Mouse (Mus musculus) stomach, postnatal 0 days (tissue): Measurements from ENCODE around the gene Pilra. TPM values are rescaled to one million over a fixed set of nuclear protein-coding genes. Genes with fewer than 3 reads are reported as not detected.
"Not testable (repeated sequence)": the region's sequence is repeated elsewhere in the genome, so short reads cannot be mapped to it uniquely, and the experiment has no call there.

ENCODE experiments used
- ATAC-seq: fragments of 200-750 bp; cut with Nextera tagmentation; 2 replicates; pipeline ENCODE4 v1.8.0; 2017; ENCODE audit not compliant: low FRiP score, low TSS enrichment
- DNase-seq: peaks from one replicate; pipeline ENCODE4 v3.0.0-alpha.2; 2016; ENCODE audit warnings: low spot score
- H3K27ac ChIP-seq: fragments of 300-500 bp; sonication (generic); replicated peaks from 2 replicates; pipeline ENCODE4 v1.5.1; 2014; ENCODE audit warnings: mild to moderate bottlenecking, control low read depth
- H3K27me3 ChIP-seq: fragments of 300-500 bp; sonication (generic); 2 replicates; pipeline ENCODE4 v1.6.1; 2014; ENCODE audit warnings: low read length; ENCODE audit not compliant: control insufficient read depth, insufficient read depth
- H3K36me3 ChIP-seq: fragments of 300-500 bp; sonication (generic); 2 replicates; pipeline ENCODE4 v1.6.1; 2014; ENCODE audit warnings: low read length, mixed read lengths; ENCODE audit not compliant: control insufficient read depth, insufficient read depth
- H3K4me1 ChIP-seq: fragments of 300-500 bp; sonication (generic); replicated peaks from 2 replicates; pipeline ENCODE4 v1.6.1; 2014; ENCODE audit warnings: antibody characterized with exemption; ENCODE audit not compliant: control insufficient read depth, insufficient read depth
- H3K4me2 ChIP-seq: fragments of 300-500 bp; sonication (generic); replicated peaks from 2 replicates; pipeline ENCODE4 v1.6.1; 2014; ENCODE audit warnings: low read depth, mild to moderate bottlenecking, control low read depth, moderate library complexity
- H3K4me3 ChIP-seq: fragments of 300-500 bp; sonication (generic); 2 replicates; pipeline ENCODE4 v1.5.1; 2014; ENCODE audit warnings: low read depth, low read length, control low read depth
- H3K9ac ChIP-seq: fragments of 300-500 bp; sonication (generic); 2 replicates; pipeline ENCODE4 v1.6.1; 2014; ENCODE audit warnings: mild to moderate bottlenecking, low read length, control low read depth, mixed read lengths
- H3K9me3 ChIP-seq: fragments of 300-500 bp; sonication (generic); 2 replicates; pipeline ENCODE4 v1.6.1; 2016; ENCODE audit warnings: low read length; ENCODE audit not compliant: control insufficient read depth
- CTCF ChIP-seq: IDR thresholded peaks from 2 replicates; pipeline ENCODE4 v1.5.1; 2016; ENCODE audit warnings: antibody characterized with exemption, low read depth, mild to moderate bottlenecking, moderate library complexity
- EP300 ChIP-seq: optimal IDR thresholded peaks from 2 replicates; pipeline ENCODE3; 2016; ENCODE audit warnings: antibody characterized with exemption
- WGBS: fragments of 180-500 bp; shearing (Covaris S2); extraction: QIAGEN DNeasy Blood & Tissue Kit; methylation state at CpG from one replicate; pipeline ENCODE4 v1.1.7; 2014; 5-methylcytosine and 5-hydroxymethylcytosine counted together
- polyA plus RNA-seq: library from polyadenylated mRNA; unstranded; fragments of >200 nt; fragmentation: Nextera tagmentation; extraction: Ambion mirVana; gene quantifications from 2 replicates; pipeline ENCODE4 v1.2.1, GENCODE M21; 2015

Gene Pilra
- polyA plus RNA-seq, 1 experiment from 2014 or later, result 0.64 TPM

- WGBS, result 74% methylated on average over 2 of the region's 2 CpGs
- not testable (repeated sequence) for H3K9me3 ChIP-seq, H3K4me3 ChIP-seq, ATAC-seq, H3K4me1 ChIP-seq, H3K27ac ChIP-seq, DNase-seq, H3K36me3 ChIP-seq, H3K4me2 ChIP-seq, H3K27me3 ChIP-seq, H3K9ac ChIP-seq
These were observed 22.1 kb upstream of the Pilra start, which contains the start of gene Pilrb1 for GRCm38 (mm10) chr5:137857960-137858710. Gene Pilrb1, minus strand, starts transcription at chr5:137858106.

GRCm38 (mm10) chr5:137856870-137857269 is 20.8 kb upstream of the Pilra start:
- not testable (repeated sequence) for H3K4me2 ChIP-seq, H3K9ac ChIP-seq, ATAC-seq, H3K36me3 ChIP-seq, H3K9me3 ChIP-seq, H3K4me1 ChIP-seq, H3K27me3 ChIP-seq, H3K27ac ChIP-seq, H3K4me3 ChIP-seq, DNase-seq
- 61% methylated on average over 4 of the region's 5 CpGs for WGBS

GRCm38 (mm10) chr5:137854907-137855306 is 18.8 kb upstream of the Pilra start:
- not testable (repeated sequence) for H3K4me1 ChIP-seq, H3K27ac ChIP-seq, H3K9ac ChIP-seq, DNase-seq, H3K36me3 ChIP-seq, H3K9me3 ChIP-seq, H3K4me3 ChIP-seq, ATAC-seq, H3K4me2 ChIP-seq, H3K27me3 ChIP-seq
- 75% methylated on average over 3 of the region's 3 CpGs for WGBS

GRCm38 (mm10) chr5:137850313-137850712 is 14.2 kb upstream of the Pilra start:
- DNase-seq, result not testable (repeated sequence)

GRCm38 (mm10) chr5:137837110-137837509 is 1.0 kb upstream of the Pilra start:
- H3K9ac ChIP-seq, H3K27me3 ChIP-seq, ATAC-seq, H3K4me2 ChIP-seq, H3K4me3 ChIP-seq, H3K4me1 ChIP-seq, H3K9me3 ChIP-seq, H3K27ac ChIP-seq, H3K36me3 ChIP-seq, DNase-seq: not testable (repeated sequence)

More at GRCm38 (mm10) chr5:137850313-137850712, 14.2 kb upstream of the Pilra start:
- not testable (repeated sequence) for H3K27ac ChIP-seq, H3K4me3 ChIP-seq, H3K9ac ChIP-seq, H3K4me1 ChIP-seq, ATAC-seq, H3K4me2 ChIP-seq, H3K9me3 ChIP-seq, H3K27me3 ChIP-seq, H3K36me3 ChIP-seq
- WGBS, result 84% methylated on average over 1 of the region's 1 CpGs

- Histone ChIP-seq H3K4me2 (no peak overlapping the region), H3K9ac (no peak overlapping the region), H3K4me1 (no peaks in the 10 kb centered on the region), H3K27me3 (no peaks in the 10 kb centered on the region), H3K27ac (no peak overlapping the region), H3K36me3 (no peaks in the 10 kb centered on the region), H3K4me3 (no peak overlapping the region), H3K9me3 (no peaks in the 10 kb centered on the region)
- ATAC-seq (no peak), DNase-seq (no peak)
- TF ChIP-seq EP300 (no peak), CTCF (no peak)
These were observed 530 bp upstream of the Pilra start for GRCm38 (mm10) chr5:137836611-137837010.
